20 mouse cellular contexts compared by ENCODE assay signal in the genomic region with DNA sequence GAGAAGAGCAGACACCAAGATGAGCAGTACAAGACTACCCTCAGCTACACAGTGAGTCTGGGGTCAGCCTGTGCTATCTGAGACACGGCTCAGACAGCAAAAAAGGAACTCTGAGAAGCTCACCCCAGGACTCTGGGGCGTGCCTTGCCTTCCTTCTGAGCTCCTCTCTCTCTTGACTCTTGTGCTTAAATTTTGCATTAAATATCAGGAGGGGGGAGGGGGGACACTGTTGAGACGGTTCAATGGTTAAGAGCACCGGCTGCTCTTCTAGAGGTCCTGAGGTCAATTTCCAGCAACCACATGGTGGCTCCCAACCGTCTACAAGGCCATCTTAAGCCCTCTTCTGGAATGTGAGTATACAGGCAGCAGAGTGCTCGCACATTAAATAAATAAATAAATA. TPM values are rescaled to one million over a fixed set of nuclear protein-coding genes. Genes with fewer than 3 reads are reported as not detected.
DNase-seq lines count a peak whose midpoint lies in the region; ATAC-seq lines count a peak whose summit lies in the region.
"Had no signal": no experiment of that assay in that cellular context is flagged by ENCODE, and none has a peak within 500 bp of the region (broad histone marks: within the 10 kb centered on the region; RNA-seq: fewer than 3 reads in every experiment).

No protein-coding gene starts in this region.

- no peaks in the 10 kb centered on the region; the same call in 1 of the 2 replicates for H3K36me3 ChIP-seq in splenic B cell, adult 2 months (ENCODE audit: control insufficient read depth, insufficient read depth, low read length, poor library complexity, severe bottlenecking)
- H3K36me3 ChIP-seq: embryonic facial prominence, embryonic 12.5 days; forebrain, embryonic 15.5 days; G1E had no signal

- no peak for ATAC-seq in megakaryocyte progenitor cell, adult 5-6 weeks (replicated peaks; ENCODE audit: poor library complexity)
- ATAC-seq: activated CD4-positive, CD25-positive, alpha-beta regulatory T cell, adult 4 months; forebrain, embryonic 13.5 days; forebrain, embryonic 15.5 days; forebrain, postnatal 0 days; Patski had no signal

- DNase-seq in A20 (ENCODE audit: low read depth, low spot score) (peak; percentile 51), R1 (ENCODE audit: low read depth, low spot score) (peak; percentile 80)
- peak; percentile 47 for DNase-seq in splenic B cell, adult 2 months (ENCODE audit: low read depth, low spot score)
- DNase-seq in cerebellum, adult 18-20 months: no peak
- DNase-seq: adrenal gland, adult 8-10 months; adrenal gland, postnatal 14 days; adrenal gland, postnatal 36 days; cerebellum, adult 11-12 months; cerebellum, adult 8-10 months; cerebellum, adult 9-11 months; cerebellum, postnatal 14 days; forebrain, postnatal 0 days had no signal

- no peaks in the 10 kb centered on the region for H3K27me3 ChIP-seq in splenic B cell, adult 2 months (ENCODE audit: control insufficient read depth, insufficient read depth, low read length, poor library complexity, severe bottlenecking)
- H3K27me3 ChIP-seq: embryonic facial prominence, embryonic 12.5 days; forebrain, embryonic 13.5 days; forebrain, embryonic 15.5 days; Patski had no signal

RNA-seq across cellular contexts. Expression of a gene that starts 14.2 kb away (rescaled TPM):
- 18.1 and 18.6 TPM in 2 replicates for total RNA-seq in megakaryocyte progenitor cell, adult 5-6 weeks (2015)
- total RNA-seq in megakaryocyte progenitor cell, adult 5-6 weeks (2017): 2.5 and 2.7 TPM in 2 replicates

RNA-seq across cellular contexts. Expression of a gene that starts 22.7 kb away (rescaled TPM):
- total RNA-seq in megakaryocyte progenitor cell, adult 5-6 weeks (2015): not detected in 2 replicates
- total RNA-seq in megakaryocyte progenitor cell, adult 5-6 weeks (2017): not detected in 2 replicates
- total RNA-seq: adrenal gland, adult 18-20 months; adrenal gland, postnatal 14 days; adrenal gland, postnatal 36 days; forebrain, postnatal 0 days had no signal

RNA-seq across cellular contexts. Expression of a gene that starts 38.5 kb away (rescaled TPM):
- total RNA-seq in megakaryocyte progenitor cell, adult 5-6 weeks (2015): 4.4 and 5.0 TPM in 2 replicates
- 5.0 and 6.2 TPM in 2 replicates for total RNA-seq in megakaryocyte progenitor cell, adult 5-6 weeks (2017)

RNA-seq across cellular contexts. Expression of a gene that starts 42.1 kb away (rescaled TPM):
- 115 and 116 TPM in 2 replicates for total RNA-seq in megakaryocyte progenitor cell, adult 5-6 weeks (2015)
- total RNA-seq in megakaryocyte progenitor cell, adult 5-6 weeks (2017): 195 and 224 TPM in 2 replicates

Comparison
In these comparisons a context has a peak if more than half of its experiments do, and no peak if none do; other contexts are left out.
1. DNase-seq: peak in A20 (single experiment), R1 (single experiment) and splenic B cell, adult 2 months (single experiment); none in cerebellum, adult 18-20 months (0 of 2).